13 mouse cellular contexts compared by ENCODE assay signal in genomic region chr13:103043011-103043410, GRCm38 (mm10).
"Had no signal": no experiment of that assay in that cellular context is flagged by ENCODE, and none has a peak within 500 bp of the region (broad histone marks: within the 10 kb centered on the region; RNA-seq: fewer than 3 reads in every experiment).

No protein-coding gene starts in this region.

- H3K27me3 ChIP-seq: limb, embryonic 15.5 days; liver, embryonic 12.5 days; lung, embryonic 15.5 days; midbrain, embryonic 12.5 days; neural tube, embryonic 13.5 days had no signal

- H3K9ac ChIP-seq: limb, embryonic 15.5 days; liver, embryonic 12.5 days; lung, embryonic 15.5 days; midbrain, embryonic 12.5 days; neural tube, embryonic 13.5 days had no signal

- ATAC-seq: intestine, postnatal 0 days; liver, embryonic 12.5 days; midbrain, embryonic 16.5 days had no signal

- H3K27ac ChIP-seq: kidney, postnatal 0 days; limb, embryonic 15.5 days; liver, embryonic 12.5 days; lung, embryonic 15.5 days; midbrain, embryonic 12.5 days; neural tube, embryonic 13.5 days had no signal

- H3K4me3 ChIP-seq: limb, embryonic 15.5 days; liver, embryonic 12.5 days; lung, embryonic 15.5 days; midbrain, embryonic 12.5 days; neural tube, embryonic 13.5 days had no signal

- DNase-seq: kidney, adult 8-10 months; kidney, postnatal 36 days; lung, postnatal 14 days; right cerebral cortex, postnatal 14 days; thymus, postnatal 4 days had no signal

- H3K36me3 ChIP-seq: limb, embryonic 15.5 days; liver, embryonic 12.5 days; lung, embryonic 15.5 days; midbrain, embryonic 12.5 days; neural tube, embryonic 13.5 days had no signal

- H3K4me2 ChIP-seq: limb, embryonic 15.5 days; liver, embryonic 12.5 days; lung, embryonic 15.5 days; midbrain, embryonic 12.5 days; neural tube, embryonic 13.5 days had no signal

- H3K4me1 ChIP-seq: limb, embryonic 15.5 days; liver, embryonic 12.5 days; lung, embryonic 15.5 days; midbrain, embryonic 12.5 days; neural tube, embryonic 13.5 days had no signal

- H3K9me3 ChIP-seq: limb, embryonic 15.5 days; liver, embryonic 12.5 days; lung, embryonic 15.5 days; midbrain, embryonic 12.5 days; neural tube, embryonic 13.5 days had no signal
